Mouse (Mus musculus): Measurements from ENCODE around the gene Tom1. TPM values are rescaled to one million over a fixed set of nuclear protein-coding genes. Genes with fewer than 3 reads are reported as not detected.

The Tom1 gene
- polyA plus RNA-seq, 1 experiment from 2014 or later = 38.4 TPM

GRCm38 (mm10) chr8:75070297-75070696 lies 36.8 kb downstream of the Tom1 start:
- TF ChIP-seq CTCF (IDR thresholded peaks at IDR 0.05; ENCODE audit: low read depth) = no peak
- no peak overlapping the region for H3K4me2 ChIP-seq (ENCODE audit: low read length)
- DNase-seq (ENCODE audit: low spot score) (no peak), ATAC-seq (replicated peaks; ENCODE audit: low FRiP score, low read depth) (peak; percentile 18; the same call in 1 of the 2 replicates)
- no peak overlapping the region for H3K4me3 ChIP-seq (replicated peaks; ENCODE audit: low read depth, low read length)
- H3K27ac ChIP-seq = no peak overlapping the region
- H3K9ac ChIP-seq (ENCODE audit: low read depth, low read length) = no peak overlapping the region
- H3K4me1 ChIP-seq (replicated peaks; ENCODE audit: insufficient read depth, low read length) = no peaks in the 10 kb centered on the region
- no peaks in the 10 kb centered on the region for H3K27me3 ChIP-seq (ENCODE audit: insufficient read depth, low read length)
- no peaks in the 10 kb centered on the region for H3K9me3 ChIP-seq (replicated peaks; ENCODE audit: low read length)
- 0 out of 2 replicates have a peak, but pooled peaks cover under 1% of the 10 kb centered on the region for H3K36me3 ChIP-seq (ENCODE audit: insufficient read depth, low read length)
- WGBS = 79% methylated on average over 1 of the region's 1 CpGs

- peak; percentile 95 for TF ChIP-seq CTCF (IDR thresholded peaks at IDR 0.05; ENCODE audit: low read depth)
- Histone ChIP-seq H3K36me3 (ENCODE audit: insufficient read depth, low read length) (no peaks in the 10 kb centered on the region), H3K27me3 (ENCODE audit: insufficient read depth, low read length) (no peaks in the 10 kb centered on the region), H3K4me2 (ENCODE audit: low read length) (no peak overlapping the region), H3K9ac (ENCODE audit: low read depth, low read length) (no peak overlapping the region), H3K4me1 (replicated peaks; ENCODE audit: insufficient read depth, low read length) (no peaks in the 10 kb centered on the region), H3K27ac (no peak overlapping the region), H3K4me3 (replicated peaks; ENCODE audit: low read depth, low read length) (no peak overlapping the region), H3K9me3 (replicated peaks; ENCODE audit: low read length) (no peaks in the 10 kb centered on the region)
- WGBS = 19% methylated on average over 4 of the region's 4 CpGs
- peak; percentile 77 for ATAC-seq (replicated peaks; ENCODE audit: low FRiP score, low read depth)
- peak; percentile 89 for DNase-seq (ENCODE audit: low spot score)
Observed at GRCm38 (mm10) chr8:75071627-75072346, 38.3 kb downstream of the Tom1 start.

- WGBS = 83% methylated on average over 1 of the region's 1 CpGs
- H3K27me3 ChIP-seq (ENCODE audit: insufficient read depth, low read length) = no peaks in the 10 kb centered on the region
- H3K9me3 ChIP-seq (replicated peaks; ENCODE audit: low read length) = no peaks in the 10 kb centered on the region
- no peak overlapping the region for H3K27ac ChIP-seq
- TF ChIP-seq CTCF (IDR thresholded peaks at IDR 0.05; ENCODE audit: low read depth) = no peak
- no peaks in the 10 kb centered on the region for H3K36me3 ChIP-seq (ENCODE audit: insufficient read depth, low read length)
- DNase-seq (ENCODE audit: low spot score) (no peak), ATAC-seq (replicated peaks; ENCODE audit: low FRiP score, low read depth) (no peak)
- no peak overlapping the region for H3K4me2 ChIP-seq (ENCODE audit: low read length)
- H3K9ac ChIP-seq (ENCODE audit: low read depth, low read length) = no peak overlapping the region
- H3K4me3 ChIP-seq (replicated peaks; ENCODE audit: low read depth, low read length) = no peak overlapping the region
- H3K4me1 ChIP-seq (replicated peaks; ENCODE audit: insufficient read depth, low read length) = no peaks in the 10 kb centered on the region
Observed at GRCm38 (mm10) chr8:75074876-75075275, 41.4 kb downstream of the Tom1 start.

GRCm38 (mm10) chr8:75078215-75078614 lies 44.7 kb downstream of the Tom1 start:
- ATAC-seq (replicated peaks; ENCODE audit: low FRiP score, low read depth) (no peak), DNase-seq (ENCODE audit: low spot score) (no peak)
- TF ChIP-seq CTCF (IDR thresholded peaks at IDR 0.05; ENCODE audit: low read depth) = no peak
- no peak overlapping the region for H3K27ac ChIP-seq
- H3K9ac ChIP-seq (ENCODE audit: low read depth, low read length) = no peak overlapping the region
- no peak overlapping the region for H3K4me2 ChIP-seq (ENCODE audit: low read length)
- H3K4me1 ChIP-seq (replicated peaks; ENCODE audit: insufficient read depth, low read length) = no peaks in the 10 kb centered on the region
- WGBS = 74% methylated on average over 1 of the region's 1 CpGs
- H3K4me3 ChIP-seq (replicated peaks; ENCODE audit: low read depth, low read length) = no peak overlapping the region
- H3K36me3 ChIP-seq (ENCODE audit: insufficient read depth, low read length) = no peaks in the 10 kb centered on the region
- H3K9me3 ChIP-seq (replicated peaks; ENCODE audit: low read length) = no peaks in the 10 kb centered on the region
- no peaks in the 10 kb centered on the region for H3K27me3 ChIP-seq (ENCODE audit: insufficient read depth, low read length)

DNA sequence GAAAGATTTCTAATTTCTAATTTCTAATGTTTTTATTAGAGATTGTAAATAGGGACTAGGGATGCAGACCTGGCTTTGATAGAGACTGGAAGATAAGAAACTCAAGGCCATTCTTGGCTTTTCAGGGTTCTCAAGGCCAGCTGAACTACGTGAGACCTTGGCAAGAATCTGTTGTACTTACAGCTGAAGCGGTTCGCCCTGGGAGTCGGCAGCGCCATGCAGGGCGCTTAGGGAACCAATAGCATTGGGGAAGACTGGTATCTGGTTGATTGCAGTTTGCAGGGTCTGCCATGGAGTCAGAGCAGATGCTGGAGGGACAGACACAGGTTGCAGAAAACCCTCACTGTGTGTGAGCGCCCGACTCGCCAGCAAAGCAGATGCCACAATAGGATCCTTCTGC lies 45.3 kb downstream of the Tom1 start:
- TF ChIP-seq CTCF (IDR thresholded peaks at IDR 0.05; ENCODE audit: low read depth) = no peak
- ATAC-seq (replicated peaks; ENCODE audit: low FRiP score, low read depth) = no peak

GRCm38 (mm10) chr8:75081364-75082040 lies 48.0 kb downstream of the Tom1 start:
- Histone ChIP-seq H3K4me3 (replicated peaks; ENCODE audit: low read depth, low read length) (no peak overlapping the region), H3K4me1 (replicated peaks; ENCODE audit: insufficient read depth, low read length) (no peaks in the 10 kb centered on the region), H3K9ac (ENCODE audit: low read depth, low read length) (no peak overlapping the region), H3K27me3 (ENCODE audit: insufficient read depth, low read length) (no peaks in the 10 kb centered on the region), H3K36me3 (ENCODE audit: insufficient read depth, low read length) (no peaks in the 10 kb centered on the region), H3K27ac (no peak overlapping the region), H3K4me2 (ENCODE audit: low read length) (no peak overlapping the region), H3K9me3 (replicated peaks; ENCODE audit: low read length) (no peaks in the 10 kb centered on the region)
- WGBS = 59% methylated on average over 9 of the region's 9 CpGs
- no peak for ATAC-seq (replicated peaks; ENCODE audit: low FRiP score, low read depth)
- TF ChIP-seq CTCF (IDR thresholded peaks at IDR 0.05; ENCODE audit: low read depth) = no peak
- no peak for DNase-seq (ENCODE audit: low spot score)

More for the DNA sequence above, 45.3 kb downstream of the Tom1 start:
- no peak overlapping the region for H3K4me3 ChIP-seq (replicated peaks; ENCODE audit: low read depth, low read length)
- no peak overlapping the region for H3K27ac ChIP-seq
- no peaks in the 10 kb centered on the region for H3K36me3 ChIP-seq (ENCODE audit: insufficient read depth, low read length)
- H3K4me2 ChIP-seq (ENCODE audit: low read length) = no peak overlapping the region
- WGBS = 94% methylated on average over 9 of the region's 9 CpGs
- DNase-seq (ENCODE audit: low spot score) = no peak
- no peaks in the 10 kb centered on the region for H3K27me3 ChIP-seq (ENCODE audit: insufficient read depth, low read length)
- H3K4me1 ChIP-seq (replicated peaks; ENCODE audit: insufficient read depth, low read length) = no peaks in the 10 kb centered on the region
- H3K9me3 ChIP-seq (replicated peaks; ENCODE audit: low read length) = no peaks in the 10 kb centered on the region
- no peak overlapping the region for H3K9ac ChIP-seq (ENCODE audit: low read depth, low read length)
